Mouse (Mus musculus) v-Abl transformed pro-B cells (cell line): ENCODE measurements around the gene Zfp85.
"Not testable (repeated sequence)": the region's sequence is repeated elsewhere in the genome, so short reads cannot be mapped to it uniquely, and the experiment has no call there.

Experiments used
- in situ Hi-C, 2 experiments: fragments of 400-800 bp; cut with MboI; formaldehyde crosslinking; loops; one replicate each; pipeline ENCODE4 v1.15.1; 2025; ENCODE audit not compliant: unreplicated experiment in 2 of 2

The Zfp85 gene

DNA sequence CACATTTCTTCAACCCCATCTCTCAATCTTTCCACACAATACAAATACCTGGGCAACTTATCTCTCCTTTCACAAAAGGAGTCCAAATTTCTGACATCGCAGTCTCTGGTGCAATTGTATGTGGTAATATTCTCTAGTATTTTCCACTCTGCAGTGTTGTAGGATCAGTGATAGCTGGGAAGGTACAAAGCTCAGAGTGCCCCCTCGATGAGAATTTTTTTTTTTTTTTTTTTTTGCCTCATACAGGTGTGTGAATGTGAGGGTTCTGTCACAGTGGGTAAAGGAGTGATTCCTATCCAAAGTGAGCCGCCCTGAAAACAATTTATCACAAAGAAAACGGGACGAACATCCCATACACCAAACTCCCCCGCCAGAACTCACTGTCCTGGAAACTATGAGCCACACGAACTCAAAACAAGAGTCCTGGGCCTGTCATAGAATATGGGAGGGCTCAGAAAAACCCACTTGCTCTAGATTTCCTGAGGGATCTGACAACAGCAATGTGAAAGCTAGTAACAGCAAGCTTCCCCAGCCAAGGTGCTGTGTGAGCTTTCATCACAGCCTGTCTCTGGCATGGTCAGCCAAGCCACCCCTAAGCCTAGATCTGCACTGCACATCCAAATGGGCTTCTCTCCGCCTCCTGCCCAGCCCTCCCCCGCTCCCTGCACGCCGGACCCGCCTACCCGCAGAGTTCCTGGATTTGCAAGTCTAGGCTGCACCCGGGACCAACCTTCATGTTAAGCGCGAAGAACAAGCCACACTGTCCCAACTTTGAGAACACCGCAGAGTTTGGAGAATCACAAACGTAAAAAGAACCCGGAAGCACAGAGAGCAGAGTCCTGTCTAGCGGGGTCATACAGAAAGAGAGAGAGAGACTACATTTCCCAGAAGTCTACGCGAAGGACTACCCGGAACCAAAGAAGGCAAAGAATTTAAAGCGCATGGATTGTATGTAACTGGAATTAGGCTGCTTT is at the start of gene Zfp85:
Zfp85 (minus strand) TSS at position 896 of the 974 bp plus-strand sequence.
- in situ Hi-C loops: loop anchor here in 1 of 2 experiments (10.0 kb wide), 1 partner anchor 60 kb away; the partner anchor contains the start of gene Zfp273

DNA sequence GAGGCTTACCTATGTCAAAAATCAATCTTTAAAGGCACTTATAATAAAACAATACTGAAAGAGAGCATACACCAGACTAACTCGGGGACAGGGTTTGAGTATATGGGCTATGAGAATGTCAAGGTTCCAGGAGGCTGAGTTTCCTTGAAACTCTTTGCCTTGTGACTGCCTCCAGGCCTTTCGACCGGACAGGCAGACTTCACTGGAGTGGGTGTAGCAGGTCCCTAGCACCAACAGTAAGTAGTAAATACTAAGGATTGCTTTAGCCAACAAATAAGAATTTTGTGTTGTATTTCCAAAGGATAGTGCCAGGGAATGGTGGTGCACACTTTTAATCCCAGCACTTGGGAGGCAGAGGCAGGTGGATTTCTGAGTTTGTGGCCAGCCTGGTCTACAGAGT is 44.1 kb upstream of the Zfp85 start:
- in situ Hi-C loops: not testable (repeated sequence)

DNA sequence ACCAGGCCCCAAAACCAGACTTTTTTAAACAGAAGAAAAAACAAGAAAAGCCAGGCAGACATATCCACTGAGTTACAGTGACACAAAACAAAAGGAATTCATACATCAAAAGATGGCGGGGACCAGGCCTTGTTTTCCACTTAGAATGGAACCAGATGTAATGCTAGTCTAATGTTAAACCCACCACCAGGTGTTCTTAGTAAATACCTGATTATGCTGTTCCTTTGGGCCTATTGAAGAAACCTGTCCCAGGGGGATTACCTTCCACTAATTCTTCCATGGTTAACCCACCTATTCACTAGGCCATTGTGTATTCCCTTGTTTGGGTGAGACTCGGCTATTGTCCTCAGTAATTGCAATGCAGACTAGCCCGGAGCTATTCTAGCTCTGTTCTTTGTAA is 43.6 kb upstream of the Zfp85 start:
- in situ Hi-C loops: no loop called here

DNA sequence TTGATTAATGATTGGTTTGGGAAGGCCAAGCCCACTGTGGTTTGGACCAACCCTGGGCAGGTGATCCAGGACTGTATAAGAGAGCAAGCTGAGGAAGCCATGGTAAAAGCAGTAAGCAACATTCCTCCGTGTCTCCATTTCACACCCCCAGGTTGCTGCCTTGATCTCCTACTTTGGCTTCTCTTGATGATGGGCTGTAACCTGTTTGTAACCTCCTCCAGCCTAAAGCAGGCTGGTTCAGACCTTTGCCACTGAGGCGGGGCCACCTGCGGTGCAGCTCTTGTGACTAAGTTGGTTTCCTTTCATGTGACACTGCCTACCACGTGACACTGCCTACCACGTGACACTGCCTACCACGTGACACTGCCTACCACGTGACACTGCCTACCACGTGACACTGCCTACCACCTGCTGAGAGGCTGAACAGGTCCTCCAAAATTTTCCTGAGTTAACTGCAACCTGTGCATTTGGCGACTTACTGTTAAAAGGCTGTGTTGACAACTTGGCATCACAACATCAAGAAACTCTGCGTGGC is 37.0 kb upstream of the Zfp85 start:
- in situ Hi-C loops: no loop called here

DNA sequence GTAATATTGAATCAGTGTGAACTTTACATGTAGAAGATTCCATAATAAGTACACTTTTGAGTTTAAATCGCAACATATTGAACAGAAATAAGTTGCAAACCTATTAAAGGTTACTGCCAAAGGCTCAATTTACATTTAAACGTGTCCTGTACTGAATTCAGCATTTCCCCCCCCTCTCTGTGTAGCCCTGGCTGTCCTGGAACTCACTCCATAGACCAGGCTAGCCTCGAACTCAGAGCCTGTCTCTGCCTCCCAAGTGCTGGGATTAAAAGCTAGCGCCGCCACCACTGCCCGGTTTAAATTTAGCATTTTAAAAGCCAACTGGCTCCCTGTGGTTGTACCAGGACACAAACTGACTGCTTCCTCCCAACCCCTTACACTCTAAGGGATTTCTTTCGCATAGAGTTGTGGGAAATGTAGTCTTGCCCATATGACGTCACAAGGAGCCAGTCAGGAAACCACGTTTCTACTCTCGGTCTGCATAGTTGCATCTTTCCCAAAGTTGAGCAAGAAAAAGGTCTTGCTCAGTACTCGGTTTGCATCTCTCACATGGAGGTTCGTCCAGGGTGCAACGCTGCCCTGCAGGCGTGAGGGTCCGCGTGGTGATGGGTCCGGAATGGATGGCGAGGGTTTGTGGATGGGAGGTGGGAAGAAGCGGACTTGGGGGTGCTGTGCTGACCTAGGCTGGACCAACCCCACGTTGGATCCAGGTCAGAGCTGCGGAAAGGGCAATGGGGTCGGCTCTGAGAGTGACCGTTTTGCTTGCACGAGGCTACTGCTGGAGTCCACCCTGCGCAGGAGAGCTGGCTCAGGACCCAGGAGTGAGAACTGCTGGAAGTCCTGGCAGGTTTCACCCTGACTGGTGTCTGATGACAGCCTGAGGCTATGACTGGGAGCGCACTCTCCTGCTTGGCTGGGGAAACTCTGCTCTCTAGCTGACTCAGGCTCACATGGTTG is 24.5 kb upstream of the Zfp85 start, which contains the start of gene Zfp493:
Zfp493 (plus strand) TSS at position 429 of the 957 bp plus-strand sequence.
- in situ Hi-C loops: no loop called here

DNA sequence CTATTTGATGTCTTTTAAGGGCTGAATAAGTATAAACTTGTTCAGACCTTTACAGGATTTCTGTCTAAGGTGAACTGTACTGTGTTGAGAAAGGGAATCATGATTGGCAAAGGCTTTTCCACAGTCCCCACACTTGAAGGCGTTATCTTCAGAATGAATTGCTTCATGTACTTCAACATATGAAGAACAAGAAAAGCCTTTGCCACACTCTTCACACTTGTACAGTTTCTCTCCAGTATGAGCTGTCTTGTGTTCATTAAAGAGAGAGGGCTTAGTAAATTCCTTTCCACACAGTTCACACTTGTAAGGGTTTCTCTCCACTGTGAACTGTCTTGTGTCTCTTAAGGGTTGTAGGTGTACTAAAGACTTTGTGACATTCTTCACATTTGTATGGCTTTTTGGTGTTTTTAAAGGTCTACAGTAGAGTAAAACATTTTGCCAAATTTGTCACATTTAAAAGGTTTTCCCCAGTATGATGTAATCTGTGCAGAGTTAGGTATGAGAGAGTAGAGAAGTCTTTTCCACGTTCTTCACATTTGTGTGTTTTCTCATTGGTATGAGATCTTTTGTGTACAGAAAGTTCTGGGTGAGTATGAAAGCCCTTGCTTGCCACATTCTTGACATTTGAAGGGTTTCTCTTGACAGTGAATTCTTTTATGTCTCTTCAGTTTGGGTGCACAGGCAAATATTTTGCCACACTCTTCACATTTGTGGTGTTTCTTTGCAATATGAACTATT is 8.2 kb upstream of the Zfp85 start:
- in situ Hi-C loops: no loop called here

DNA sequence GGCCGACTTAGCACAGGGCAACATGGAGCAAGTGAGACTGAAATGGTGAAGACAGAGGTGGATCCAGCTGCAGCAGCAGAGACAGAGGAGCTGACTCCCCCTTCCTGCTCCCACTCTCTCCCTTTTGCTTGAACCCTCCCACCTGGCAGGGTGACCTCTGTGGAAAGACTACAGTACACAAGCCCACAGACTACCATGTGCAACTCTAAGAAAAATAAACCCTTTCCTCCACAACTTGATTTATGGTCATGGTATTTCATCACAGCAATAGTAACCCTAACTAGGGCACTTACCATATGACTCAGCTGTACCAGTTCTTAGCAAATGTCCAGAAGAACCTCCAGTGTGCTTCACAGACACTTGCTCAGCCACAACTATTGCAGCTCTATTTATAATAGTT is 4.9 kb upstream of the Zfp85 start:
- in situ Hi-C loops: loop anchor here in 1 of 2 experiments (10.0 kb wide), 1 partner anchor 55 kb away; the partner anchor contains the start of gene Zfp273

DNA sequence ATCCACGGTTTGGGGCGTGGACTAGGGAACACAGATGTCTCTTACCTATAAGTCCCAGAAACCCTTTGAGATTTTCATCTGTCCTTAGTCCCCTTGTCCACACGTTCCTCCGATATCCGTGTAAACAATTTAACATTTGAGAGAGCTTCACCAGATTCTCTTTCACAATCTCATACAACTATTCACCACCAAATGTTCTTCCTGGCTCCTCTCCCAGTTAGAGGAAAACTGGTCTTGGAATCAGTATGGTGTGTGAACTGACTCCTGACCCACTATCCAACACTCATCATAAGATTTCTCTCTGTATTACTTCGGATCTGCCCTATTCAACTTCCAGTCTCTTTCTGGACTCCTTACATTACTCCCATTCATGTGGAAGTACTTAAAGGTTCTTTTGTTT is 733 bp upstream of the Zfp85 start:
- in situ Hi-C loops: loop anchor here in 1 of 2 experiments (10.0 kb wide), 1 partner anchor 59 kb away; the partner anchor contains the start of gene Zfp273

DNA sequence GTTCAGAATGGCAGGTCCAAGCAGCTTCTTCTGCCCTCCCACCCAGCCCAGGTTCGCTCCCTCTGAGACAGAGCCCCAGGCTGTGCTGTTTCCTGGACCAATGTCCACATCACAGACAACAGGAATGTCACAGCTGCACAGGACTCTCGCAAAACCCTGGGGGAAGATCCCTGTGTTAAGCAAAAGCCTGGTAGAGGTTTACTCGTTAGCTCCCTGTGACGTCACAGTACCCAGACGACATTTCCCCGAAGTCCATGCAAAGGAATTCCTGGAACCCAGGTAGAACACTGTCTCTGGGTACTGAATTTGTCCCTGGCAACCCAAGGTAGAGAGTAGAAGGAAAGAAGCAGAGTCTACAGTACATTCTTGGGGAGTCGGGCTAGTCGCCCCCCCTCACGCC is 11.1 kb downstream of the Zfp85 start:
- in situ Hi-C loops: loop anchor here in 1 of 2 experiments (25.0 kb wide), 2 partner anchors 843 to 1868 kb away; partner anchors contain the start of genes 1700001L19Rik, Fastkd3, Mtrr and Srd5a1

DNA sequence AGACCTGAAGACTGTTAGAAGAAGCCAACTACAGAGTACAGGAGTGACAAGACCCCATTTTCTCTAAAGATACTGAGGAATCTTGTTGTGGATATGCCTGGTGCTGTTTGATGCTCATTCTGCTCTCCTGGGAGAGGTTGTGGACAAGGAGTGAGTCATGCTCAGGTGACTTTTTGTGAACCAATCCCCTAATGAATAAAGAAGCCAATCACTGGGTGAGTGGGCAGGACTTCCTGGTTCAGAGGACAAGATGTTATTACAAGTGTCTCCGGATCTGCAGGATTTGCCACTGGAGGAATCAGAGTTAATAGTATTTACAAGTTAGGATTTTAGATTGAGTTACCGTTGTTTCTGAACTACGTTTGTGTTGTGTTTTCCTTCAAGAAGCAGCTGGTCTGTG is 12.1 kb downstream of the Zfp85 start:
- in situ Hi-C loops: loop anchor here in 1 of 2 experiments (25.0 kb wide), 2 partner anchors 844 to 1869 kb away; partner anchors contain the start of genes 1700001L19Rik, Fastkd3, Mtrr and Srd5a1

DNA sequence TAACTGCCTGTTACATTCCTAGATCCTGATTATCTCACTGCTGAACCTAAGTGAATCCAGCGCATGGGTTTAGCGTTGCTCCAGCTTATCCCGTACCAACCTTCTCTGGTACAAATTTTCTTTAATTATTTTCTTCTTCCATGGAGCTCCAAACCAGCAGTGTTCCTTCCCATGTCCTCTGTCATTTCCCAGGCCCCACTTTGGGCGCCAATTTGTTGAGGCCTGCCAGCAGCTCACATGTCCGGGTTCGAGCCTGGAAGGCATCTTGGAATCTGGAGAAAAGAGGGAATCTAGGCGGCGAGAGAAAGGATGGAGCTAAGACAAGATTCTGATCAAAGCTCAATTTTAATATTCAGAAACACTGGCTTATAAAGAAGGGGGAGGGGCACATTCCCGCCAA is 20.6 kb downstream of the Zfp85 start:
- in situ Hi-C loops: loop anchor here in 1 of 2 experiments (25.0 kb wide), 2 partner anchors 853 to 1878 kb away; partner anchors contain the start of genes 1700001L19Rik, Fastkd3, Mtrr and Srd5a1

DNA sequence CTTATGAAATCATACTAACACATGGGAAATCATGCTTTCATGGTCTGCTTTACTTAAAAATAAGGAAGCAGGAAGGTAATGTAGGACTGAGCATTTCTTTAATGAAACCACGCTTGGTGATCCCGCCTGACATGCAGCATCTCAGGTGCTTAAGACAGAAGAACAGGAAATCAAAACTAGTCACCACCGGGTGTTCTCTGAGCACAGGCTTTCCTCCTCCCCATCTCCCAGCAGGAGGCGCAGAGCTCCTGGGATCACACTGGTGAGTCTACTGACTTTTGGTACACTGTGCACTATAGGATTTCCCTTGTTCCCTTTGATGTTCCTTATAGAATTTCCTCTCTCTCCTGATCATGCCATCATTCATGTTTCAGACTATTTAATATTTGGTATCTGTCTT is 25.6 kb downstream of the Zfp85 start:
- in situ Hi-C loops: loop anchor here (5.0 to 25.0 kb wide), 5 partner anchors 47 to 1883 kb away; partner anchors contain the start of genes 1700001L19Rik (in 1 of the 2), Fastkd3 (in 1 of the 2), Mtrr (in 1 of the 2) and Srd5a1 (in 1 of the 2)

DNA sequence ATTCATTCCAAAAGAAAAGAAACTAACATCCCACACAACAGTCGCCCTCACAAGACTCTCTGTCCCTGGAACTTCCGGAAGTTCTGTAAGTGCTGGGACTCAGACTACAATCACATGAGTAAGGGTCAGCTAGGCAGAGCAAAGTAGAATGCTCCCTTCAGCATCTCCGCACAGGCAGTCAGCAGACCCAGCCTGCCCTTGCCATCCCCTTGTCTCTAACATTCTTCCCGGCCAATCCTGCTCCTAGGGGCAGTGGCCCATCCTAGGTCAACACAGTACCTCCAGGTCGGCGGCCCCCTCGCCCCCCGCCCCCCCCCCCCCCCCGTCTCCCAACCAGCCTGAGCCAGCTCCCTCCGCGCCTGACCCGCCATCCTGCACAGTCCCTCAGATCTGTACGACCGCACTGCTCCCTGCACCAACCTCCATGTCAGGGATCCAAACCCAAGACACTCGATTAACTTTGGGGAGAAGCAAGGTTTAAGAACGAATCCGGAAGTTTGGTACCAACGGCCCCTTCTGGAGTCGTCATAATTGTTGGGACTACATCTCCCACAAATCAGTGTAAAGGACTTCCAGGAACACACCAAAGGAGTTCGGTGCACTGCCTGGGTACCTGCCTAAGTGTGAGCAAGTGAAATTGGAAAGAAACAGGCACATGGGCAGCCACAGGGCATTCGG is 26.2 kb downstream of the Zfp85 start, which contains the start of gene Zfp65:
Zfp65 (minus strand) TSS at position 533 of the 678 bp plus-strand sequence.
- in situ Hi-C loops: loop anchor here (5.0 to 25.0 kb wide), 5 partner anchors 46 to 1884 kb away; partner anchors contain the start of genes 1700001L19Rik (in 1 of the 2), Fastkd3 (in 1 of the 2), Mtrr (in 1 of the 2) and Srd5a1 (in 1 of the 2)

DNA sequence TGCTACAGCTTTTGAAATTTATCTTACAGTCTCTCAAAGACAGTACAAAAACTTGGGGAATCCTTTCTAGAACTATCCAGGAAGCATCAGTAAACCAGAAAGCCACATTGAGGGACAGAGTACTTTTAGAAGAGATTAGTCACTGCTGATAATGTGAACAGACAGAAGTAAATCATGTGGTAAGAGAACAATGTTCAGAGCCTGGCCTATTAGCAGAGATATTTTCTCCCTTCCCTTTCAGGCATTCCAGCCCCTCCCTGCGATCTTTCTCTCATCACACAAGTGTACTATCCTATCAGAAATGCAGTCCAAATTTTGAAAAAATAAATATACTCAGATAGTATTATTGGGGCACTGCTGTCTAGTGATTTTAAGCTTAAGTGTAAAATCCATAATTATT is 26.9 kb downstream of the Zfp85 start:
- in situ Hi-C loops: loop anchor here (5.0 to 25.0 kb wide), 5 partner anchors 46 to 1884 kb away; partner anchors contain the start of genes 1700001L19Rik (in 1 of the 2), Fastkd3 (in 1 of the 2), Mtrr (in 1 of the 2) and Srd5a1 (in 1 of the 2)

DNA sequence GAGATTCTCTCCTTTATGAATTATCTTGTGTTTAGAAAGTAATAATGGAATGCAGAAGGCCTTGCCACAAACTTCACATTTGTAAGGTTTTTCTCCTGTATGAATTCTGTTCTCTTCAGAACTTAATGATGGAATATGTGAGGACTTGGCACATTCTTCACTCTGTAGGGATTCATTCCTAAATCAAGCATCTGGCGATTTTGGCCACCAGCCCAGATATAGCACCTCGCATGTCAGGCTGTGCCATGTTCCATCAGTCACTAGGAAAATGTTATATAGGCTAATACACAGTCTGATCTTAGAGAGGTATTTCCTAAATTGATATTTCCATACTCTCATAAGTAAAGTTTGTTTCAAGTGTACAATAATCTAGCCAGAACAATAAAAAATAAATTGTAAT is 29.7 kb downstream of the Zfp85 start:
- in situ Hi-C loops: loop anchor here (5.0 to 25.0 kb wide), 5 partner anchors 43 to 1887 kb away; partner anchors contain the start of genes 1700001L19Rik (in 1 of the 2), Fastkd3 (in 1 of the 2), Mtrr (in 1 of the 2) and Srd5a1 (in 1 of the 2)

DNA sequence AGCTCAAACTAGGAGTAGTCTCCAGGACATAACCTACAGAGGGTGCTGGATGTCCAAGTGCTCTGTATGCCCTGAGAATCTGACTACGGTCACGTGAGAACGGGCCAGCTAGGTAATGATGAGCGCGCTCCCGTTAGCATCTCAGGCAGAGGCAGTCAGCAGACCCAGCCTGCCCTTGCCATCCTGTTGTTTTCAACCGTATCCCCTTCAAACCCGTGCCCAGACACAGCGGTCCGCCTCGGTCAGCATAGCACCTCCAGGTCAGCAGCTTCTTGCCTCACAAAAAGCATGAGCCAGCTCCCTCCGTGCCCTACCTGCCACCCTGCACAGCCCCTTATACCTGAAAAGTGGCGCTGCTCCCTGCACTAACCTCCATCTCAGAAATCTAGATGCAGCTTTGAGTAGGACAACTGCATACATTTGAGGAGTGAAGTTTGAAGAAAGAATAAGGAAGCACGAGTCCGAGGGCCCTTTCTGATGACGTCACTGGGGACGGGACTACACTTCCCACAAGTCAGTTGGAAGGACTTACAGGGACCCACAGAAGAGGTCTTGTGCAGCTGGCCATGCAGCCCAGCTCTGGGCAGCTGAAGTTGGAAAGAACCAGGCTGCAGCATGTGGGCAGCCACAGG is 31.1 kb downstream of the Zfp85 start:
- in situ Hi-C loops: loop anchor here (5.0 to 25.0 kb wide), 2 partner anchors 87 to 612 kb away; partner anchors contain the start of genes Gm49345 (in 2 of the 2), Zfp729a (in 2 of the 2), Gm28557 (in 1 of the 2) and Rslcan18 (in 1 of the 2)
